Comparison of ENCODE assay signal across 17 mouse cellular contexts in genomic region chr12:3406585-3406984, GRCm38 (mm10). TPM values are rescaled to one million over a fixed set of nuclear protein-coding genes. Genes with fewer than 3 reads are reported as not detected.
DNase-seq lines count a peak whose midpoint lies in the region; ATAC-seq lines count a peak whose summit lies in the region.
"Had no signal": no experiment of that assay in that cellular context is flagged by ENCODE, and none has a peak within 500 bp of the region (broad histone marks: within the 10 kb centered on the region; RNA-seq: fewer than 3 reads in every experiment).

No protein-coding gene starts in this region.

- H3K27ac ChIP-seq in hindbrain, embryonic 15.5 days (replicated peaks) = 0 out of 2 replicates have a peak overlapping the region, but pooled peaks have one; percentile 1
- H3K27ac ChIP-seq in hindbrain, embryonic 11.5 days (ENCODE audit: low read depth, low read length) = no peak overlapping the region
- H3K27ac ChIP-seq in forebrain, embryonic 16.5 days (ENCODE audit: low read length) = 0 out of 2 replicates have a peak overlapping the region, but pooled peaks have one; percentile 16
- H3K27ac ChIP-seq in midbrain, embryonic 16.5 days (ENCODE audit: low read length) = no peak overlapping the region
- H3K27ac ChIP-seq: heart, embryonic 13.5 days; kidney, postnatal 0 days; limb, embryonic 10.5 days; liver, embryonic 12.5 days had no signal

- H3K36me3 ChIP-seq in hindbrain, embryonic 15.5 days = peaks cover 28% of the 10 kb centered on the region
- peaks cover 3% of the 10 kb centered on the region; the same call in 1 of the 2 replicates for H3K36me3 ChIP-seq in hindbrain, embryonic 11.5 days (ENCODE audit: control insufficient read depth, insufficient read depth, low read length)
- H3K36me3 ChIP-seq in forebrain, embryonic 16.5 days (ENCODE audit: control insufficient read depth, insufficient read depth) = peaks cover 13% of the 10 kb centered on the region
- H3K36me3 ChIP-seq in midbrain, embryonic 16.5 days (ENCODE audit: control insufficient read depth, insufficient read depth, low read length) = peaks cover 17% of the 10 kb centered on the region

- no peak for DNase-seq in hindbrain, embryonic 11.5 days (ENCODE audit: low spot score)
- peak; percentile 32 for DNase-seq in left cerebral cortex, postnatal 4 days
- DNase-seq in left cerebral cortex, adult 8-10 months (ENCODE audit: low spot score in 2 of 2) = no peak
- DNase-seq in lung, adult 18-20 months = no peak
- DNase-seq: adrenal gland, adult 2 months; cerebellum, adult 18-20 months; heart, postnatal 4 days; right cerebral cortex, postnatal 14 days had no signal

- H3K27me3 ChIP-seq in hindbrain, embryonic 15.5 days = no peaks in the 10 kb centered on the region
- H3K27me3 ChIP-seq in hindbrain, embryonic 11.5 days (ENCODE audit: control insufficient read depth, insufficient read depth, low read length) = no peaks in the 10 kb centered on the region
- no peaks in the 10 kb centered on the region for H3K27me3 ChIP-seq in forebrain, embryonic 16.5 days (replicated peaks; ENCODE audit: control insufficient read depth, insufficient read depth, low read length)
- H3K27me3 ChIP-seq in midbrain, embryonic 16.5 days (ENCODE audit: control insufficient read depth, insufficient read depth, low read depth, low read length) = no peaks in the 10 kb centered on the region
- H3K27me3 ChIP-seq: heart, embryonic 13.5 days; liver, embryonic 12.5 days; megakaryocyte, embryonic 14.5 days had no signal

- peak; percentile 27; the same call in 1 of the 2 replicates for ATAC-seq in hindbrain, embryonic 15.5 days (ENCODE audit: low FRiP score, low read depth)
- ATAC-seq in hindbrain, embryonic 11.5 days (ENCODE audit: low FRiP score) = no peak
- peak; percentile 64 for ATAC-seq in forebrain, embryonic 16.5 days
- ATAC-seq in midbrain, embryonic 16.5 days = peak; percentile 57; the same call in 1 of the 2 replicates
- ATAC-seq: intestine, embryonic 16.5 days; liver, embryonic 12.5 days had no signal

- intact Hi-C loops in left cerebral cortex, postnatal 4 days (cut with DNase I) = no loop called here

- H3K4me3 ChIP-seq in hindbrain, embryonic 15.5 days = no peak overlapping the region
- H3K4me3 ChIP-seq in hindbrain, embryonic 11.5 days (ENCODE audit: low read depth, low read length) = no peak overlapping the region
- H3K4me3 ChIP-seq in forebrain, embryonic 16.5 days (replicated peaks; ENCODE audit: low read length) = no peak overlapping the region
- no peak overlapping the region for H3K4me3 ChIP-seq in midbrain, embryonic 16.5 days (ENCODE audit: low read depth, low read length)
- H3K4me3 ChIP-seq: heart, embryonic 13.5 days; limb, embryonic 10.5 days; liver, embryonic 12.5 days; megakaryocyte, embryonic 14.5 days had no signal

- H3K9ac ChIP-seq in hindbrain, embryonic 15.5 days = no peak overlapping the region
- no peak overlapping the region for H3K9ac ChIP-seq in hindbrain, embryonic 11.5 days (ENCODE audit: low read depth, low read length)
- H3K9ac ChIP-seq in forebrain, embryonic 16.5 days (replicated peaks; ENCODE audit: low read depth, low read length) = no peak overlapping the region
- no peak overlapping the region for H3K9ac ChIP-seq in midbrain, embryonic 16.5 days (ENCODE audit: low read depth, low read length)
- H3K9ac ChIP-seq: heart, embryonic 13.5 days; liver, embryonic 12.5 days had no signal

- no peaks in the 10 kb centered on the region for H3K4me1 ChIP-seq in hindbrain, embryonic 15.5 days (replicated peaks)
- H3K4me1 ChIP-seq in hindbrain, embryonic 11.5 days (replicated peaks; ENCODE audit: control insufficient read depth, insufficient read depth, low read length) = no peaks in the 10 kb centered on the region
- H3K4me1 ChIP-seq in forebrain, embryonic 16.5 days (replicated peaks; ENCODE audit: control insufficient read depth, insufficient read depth, low read length) = no peaks in the 10 kb centered on the region
- no peaks in the 10 kb centered on the region for H3K4me1 ChIP-seq in midbrain, embryonic 16.5 days (ENCODE audit: control insufficient read depth, insufficient read depth, low read length)
- H3K4me1 ChIP-seq: heart, embryonic 13.5 days; limb, embryonic 10.5 days; liver, embryonic 12.5 days; megakaryocyte, embryonic 14.5 days had no signal

- 69% methylated on average over 6 of the region's 6 CpGs for WGBS in hindbrain, embryonic 15.5 days
- 93% methylated on average over 6 of the region's 6 CpGs for WGBS in hindbrain, embryonic 11.5 days
- 55% methylated on average over 6 of the region's 6 CpGs for WGBS in forebrain, embryonic 16.5 days
- 67% methylated on average over 6 of the region's 6 CpGs for WGBS in midbrain, embryonic 16.5 days

- H3K4me2 ChIP-seq in hindbrain, embryonic 15.5 days = no peak overlapping the region
- no peak overlapping the region for H3K4me2 ChIP-seq in hindbrain, embryonic 11.5 days (replicated peaks; ENCODE audit: low read depth, low read length)
- H3K4me2 ChIP-seq in forebrain, embryonic 16.5 days (ENCODE audit: low read length) = no peak overlapping the region
- H3K4me2 ChIP-seq in midbrain, embryonic 16.5 days (ENCODE audit: low read length) = no peak overlapping the region
- H3K4me2 ChIP-seq: heart, embryonic 13.5 days; liver, embryonic 12.5 days had no signal

- no peaks in the 10 kb centered on the region for H3K9me3 ChIP-seq in hindbrain, embryonic 15.5 days
- H3K9me3 ChIP-seq in hindbrain, embryonic 11.5 days (ENCODE audit: control insufficient read depth, low read length) = no peaks in the 10 kb centered on the region
- no peaks in the 10 kb centered on the region for H3K9me3 ChIP-seq in forebrain, embryonic 16.5 days (ENCODE audit: control insufficient read depth, low read length)
- no peaks in the 10 kb centered on the region for H3K9me3 ChIP-seq in midbrain, embryonic 16.5 days (replicated peaks; ENCODE audit: control insufficient read depth, low read length, poor library complexity, severe bottlenecking)
- H3K9me3 ChIP-seq: heart, embryonic 13.5 days; limb, embryonic 10.5 days; liver, embryonic 12.5 days; megakaryocyte, embryonic 14.5 days had no signal

RNA-seq across cellular contexts. Expression of gene Asxl2, which starts 20.1 kb away (rescaled TPM):
- polyA plus RNA-seq in hindbrain, embryonic 15.5 days (2015; fragmentation: Nextera tagmentation; extraction: Ambion mirVana) = 11.0 and 14.2 TPM in 2 replicates
- polyA plus RNA-seq in hindbrain, embryonic 11.5 days (2014; fragmentation: Nextera tagmentation; extraction: Ambion mirVana) = 13.2 and 21.3 TPM in 2 replicates
- 10 to 100 TPM; 26.1 to 26.7 TPM for total RNA-seq in left cerebral cortex, postnatal 4 days (2021)
- 10 to 100 TPM; 32.7 to 36.9 (median 34.3) TPM for total RNA-seq in left cerebral cortex, adult 8-10 months (2022)
- 13.2 and 15.7 TPM in 2 replicates for polyA plus RNA-seq in forebrain, embryonic 16.5 days (2015; fragmentation: Nextera tagmentation; extraction: Ambion mirVana)
- 10.9 and 13.0 TPM in 2 replicates for polyA plus RNA-seq in midbrain, embryonic 16.5 days (2015; fragmentation: Nextera tagmentation; extraction: Ambion mirVana)

RNA-seq across cellular contexts. Expression of gene Kif3c, which starts 41.7 kb away (rescaled TPM):
- 79.9 and 85.8 TPM in 2 replicates for polyA plus RNA-seq in hindbrain, embryonic 15.5 days (2015; fragmentation: Nextera tagmentation; extraction: Ambion mirVana)
- 23.4 and 28.3 TPM in 2 replicates for polyA plus RNA-seq in hindbrain, embryonic 11.5 days (2014; fragmentation: Nextera tagmentation; extraction: Ambion mirVana)
- total RNA-seq in left cerebral cortex, postnatal 4 days (2021) = 100 to 1,000 TPM; 204 to 210 TPM
- 100 to 1,000 TPM; 164 to 176 (median 165) TPM for total RNA-seq in left cerebral cortex, adult 8-10 months (2022)
- 118 and 122 TPM in 2 replicates for polyA plus RNA-seq in forebrain, embryonic 16.5 days (2015; fragmentation: Nextera tagmentation; extraction: Ambion mirVana)
- polyA plus RNA-seq in midbrain, embryonic 16.5 days (2015; fragmentation: Nextera tagmentation; extraction: Ambion mirVana) = 94.5 and 96.7 TPM in 2 replicates

Comparison
In these comparisons a context has a peak if more than half of its experiments do, and no peak if none do; other contexts are left out.
1. H3K27ac ChIP-seq: peak in hindbrain, embryonic 15.5 days (single experiment) and forebrain, embryonic 16.5 days (single experiment); none in hindbrain, embryonic 11.5 days (single experiment) and midbrain, embryonic 16.5 days (single experiment).